Mouse (Mus musculus): ENCODE data around the gene Ctbp2.

Ctbp2 gene

DNA sequence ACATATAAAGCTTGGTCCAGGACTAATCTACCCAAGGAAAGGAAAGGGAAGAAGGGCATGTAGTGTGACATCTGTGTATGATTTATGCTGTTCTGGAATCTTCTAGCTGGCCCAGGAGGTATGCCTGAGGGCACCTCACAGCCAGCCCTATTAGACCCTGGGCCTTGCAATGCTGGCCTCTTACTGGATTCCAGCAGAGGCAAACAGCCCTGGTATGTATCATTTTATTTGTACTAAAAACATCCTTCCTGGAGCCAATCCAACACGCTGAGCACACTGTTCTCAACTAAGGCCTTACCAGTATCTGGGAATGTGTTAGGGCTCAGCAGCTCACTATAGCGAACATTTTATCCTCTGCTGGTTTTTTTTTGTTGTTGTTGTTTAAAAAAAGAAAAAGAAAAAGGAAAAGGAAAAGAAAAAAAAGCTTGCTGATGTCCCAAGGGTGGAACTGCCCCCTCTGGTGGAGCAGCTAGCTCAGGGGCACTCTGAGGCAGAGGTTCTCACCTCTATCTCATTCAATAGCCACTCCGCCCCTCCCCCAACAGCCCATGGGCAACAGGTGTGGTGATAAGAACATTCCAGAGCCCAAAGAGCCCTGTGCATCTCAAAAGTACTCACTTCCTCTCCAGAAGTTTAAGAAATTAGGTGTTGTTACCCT lies 83.3 kb downstream of the Ctbp2 start:
- DNase-seq (ENCODE audit: low read depth), result no peak

DNA sequence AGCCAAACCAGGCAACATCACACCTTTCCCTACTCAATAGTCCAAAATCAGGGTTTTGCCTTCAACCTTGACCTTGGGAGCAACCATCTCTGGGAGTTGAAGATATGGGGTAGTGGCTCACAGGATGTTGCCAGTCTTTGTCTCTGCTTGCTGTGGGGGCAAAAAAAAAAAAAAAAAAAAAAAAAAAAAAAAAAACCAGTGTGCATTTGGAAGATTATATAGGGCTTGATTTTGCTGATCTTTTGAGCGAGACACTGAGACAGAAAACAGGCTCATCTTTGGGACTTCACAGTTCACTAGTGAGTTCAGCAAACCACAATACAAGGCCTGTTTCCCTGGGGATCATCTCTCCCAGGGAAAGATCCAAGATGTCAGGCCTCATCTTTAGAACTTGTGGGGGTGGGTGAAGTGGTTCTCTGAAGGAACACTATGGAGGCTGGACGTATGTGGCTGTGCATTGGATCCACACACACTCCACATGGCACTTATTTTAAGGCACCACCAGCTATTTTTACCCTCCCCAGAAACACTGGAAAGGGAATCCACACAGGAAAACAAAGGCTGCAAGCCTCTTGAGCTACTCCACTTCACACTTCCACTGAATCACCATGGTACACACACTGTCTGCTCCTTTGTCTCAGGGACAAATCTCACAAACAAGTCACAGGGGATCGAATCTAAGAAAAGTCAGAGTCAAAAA lies 84.4 kb downstream of the Ctbp2 start:
- no peak for DNase-seq (ENCODE audit: low read depth)

DNA sequence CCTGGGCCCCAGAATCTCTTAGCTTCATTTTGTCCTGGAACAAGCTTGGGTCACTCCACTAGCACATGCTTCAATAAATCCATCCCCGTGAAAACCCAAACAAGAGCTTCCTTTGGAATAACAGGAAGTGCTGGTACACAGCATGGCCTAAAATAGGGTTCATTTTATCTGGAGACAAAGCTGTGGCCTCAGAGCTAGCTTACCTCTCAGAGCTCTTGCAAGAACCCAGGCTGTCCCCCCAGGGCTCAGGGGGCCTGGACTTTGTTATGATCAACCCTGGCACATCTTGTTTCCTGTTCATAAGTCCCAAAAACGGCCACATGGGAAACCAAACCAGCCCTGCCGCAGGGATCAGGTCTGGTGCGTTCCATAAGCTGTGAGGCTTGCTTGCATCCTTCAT lies 86.5 kb downstream of the Ctbp2 start:
- DNase-seq (ENCODE audit: low read depth), result no peak

- no peak for DNase-seq (ENCODE audit: low read depth)
These were observed 86.9 kb downstream of the Ctbp2 start for GRCm38 (mm10) chr7:133037217-133037616.

GRCm38 (mm10) chr7:133035901-133036300 lies 88.3 kb downstream of the Ctbp2 start:
- DNase-seq (ENCODE audit: low read depth), result no peak

- DNase-seq (ENCODE audit: low read depth), result no peak
These were observed 91.5 kb downstream of the Ctbp2 start for GRCm38 (mm10) chr7:133032589-133033203.

- DNase-seq (ENCODE audit: low read depth), result no peak
These were observed 94.6 kb downstream of the Ctbp2 start for GRCm38 (mm10) chr7:133029496-133030047.

DNA sequence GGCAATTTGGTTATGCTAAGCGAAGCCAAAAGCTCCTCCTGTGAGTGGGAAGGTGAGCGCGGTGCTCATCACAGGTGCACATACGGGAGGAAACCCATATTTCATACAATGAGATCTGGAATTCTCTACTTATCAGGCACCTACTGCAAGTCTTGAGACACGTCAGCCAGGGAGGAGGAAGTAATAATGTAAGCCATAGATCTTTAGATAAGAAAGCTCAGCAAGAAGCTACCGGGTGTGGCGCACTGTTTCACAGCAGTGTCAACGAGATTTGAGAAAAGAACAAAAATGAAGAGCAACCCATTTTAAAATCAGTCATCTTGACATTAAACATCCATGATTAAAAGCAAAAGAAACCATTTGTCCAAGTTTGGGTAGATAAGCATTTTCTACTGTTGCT lies 95.2 kb downstream of the Ctbp2 start:
- DNase-seq (ENCODE audit: low read depth), result no peak

DNA sequence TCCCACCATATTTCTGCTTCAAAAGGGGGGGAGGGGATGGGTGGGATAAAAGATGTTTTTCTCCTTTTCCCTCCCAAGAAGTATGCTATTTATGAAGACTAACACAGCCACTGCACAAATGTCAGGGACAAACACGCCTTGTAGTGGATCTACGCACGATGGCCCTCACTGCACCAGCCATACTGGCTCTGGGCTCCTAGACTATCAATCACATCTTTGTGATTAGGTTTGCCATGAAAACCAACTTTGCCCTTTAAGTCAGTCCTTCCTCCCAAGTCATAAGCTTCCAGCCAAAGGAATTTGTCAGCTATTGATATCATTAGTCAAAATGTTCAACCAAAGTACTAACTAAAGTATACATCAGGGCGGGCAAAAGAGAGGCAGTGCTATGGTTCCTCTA lies 96.2 kb downstream of the Ctbp2 start:
- DNase-seq (ENCODE audit: low read depth), result no peak

DNA sequence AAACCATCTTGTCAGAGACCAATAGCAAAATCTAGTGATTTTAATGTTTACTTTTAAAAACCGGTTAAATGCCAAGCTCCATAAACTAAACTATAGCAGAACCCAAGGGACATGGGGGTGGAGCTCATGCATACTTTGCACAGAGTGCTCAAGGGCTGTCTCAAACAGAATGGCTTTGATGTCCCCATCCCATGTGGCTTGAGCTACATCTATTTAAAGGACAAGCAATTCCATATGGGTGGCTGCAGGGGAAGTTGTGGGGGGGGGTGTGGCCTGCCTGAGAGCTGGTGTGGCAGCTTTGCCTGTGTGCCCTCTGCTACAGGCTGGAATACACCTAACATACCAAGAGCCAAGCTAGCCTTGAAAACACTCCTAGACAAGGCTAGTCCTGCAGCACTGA lies 99.5 kb downstream of the Ctbp2 start:
- DNase-seq (ENCODE audit: low read depth), result no peak

GRCm38 (mm10) chr7:133019481-133020020 lies 104.6 kb downstream of the Ctbp2 start:
- DNase-seq (ENCODE audit: low read depth), result no peak

- no peak for DNase-seq (ENCODE audit: low read depth)
These were observed 105.2 kb downstream of the Ctbp2 start for GRCm38 (mm10) chr7:133018961-133019360.

- DNase-seq (ENCODE audit: low read depth), result no peak
These were observed 108.6 kb downstream of the Ctbp2 start for GRCm38 (mm10) chr7:133015416-133016070.

- no peak for DNase-seq (ENCODE audit: low read depth)
These were observed 109.5 kb downstream of the Ctbp2 start for GRCm38 (mm10) chr7:133014631-133015030.

GRCm38 (mm10) chr7:133013923-133014322 lies 110.2 kb downstream of the Ctbp2 start:
- DNase-seq (ENCODE audit: low read depth), result no peak

- DNase-seq (ENCODE audit: low read depth), result peak; percentile 62
These were observed 111.4 kb downstream of the Ctbp2 start for GRCm38 (mm10) chr7:133012637-133013366.

GRCm38 (mm10) chr7:133011611-133012010 lies 112.5 kb downstream of the Ctbp2 start:
- DNase-seq (ENCODE audit: low read depth), result no peak

DNA sequence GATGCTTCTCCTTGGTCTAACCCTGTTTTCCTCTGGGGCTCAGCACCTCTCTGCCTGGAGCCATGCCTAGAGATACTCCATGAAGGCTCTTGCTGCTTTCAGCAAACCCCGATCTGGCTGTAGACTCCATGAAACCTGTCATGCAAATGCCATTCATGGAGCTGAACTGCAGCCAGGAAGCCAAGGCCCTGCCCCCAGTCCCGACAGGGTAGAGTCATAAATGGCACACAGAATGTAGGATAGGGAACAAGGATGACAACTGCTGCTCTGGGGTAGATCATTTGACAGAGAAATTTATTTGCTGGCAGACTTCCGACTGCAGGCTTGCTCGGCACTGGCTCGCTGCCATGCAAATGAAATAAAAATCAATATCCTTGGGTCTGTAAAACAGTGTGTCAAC lies 113.0 kb downstream of the Ctbp2 start:
- DNase-seq (ENCODE audit: low read depth), result no peak

GRCm38 (mm10) chr7:133010477-133010876 lies 113.7 kb downstream of the Ctbp2 start:
- DNase-seq (ENCODE audit: low read depth), result no peak

DNA sequence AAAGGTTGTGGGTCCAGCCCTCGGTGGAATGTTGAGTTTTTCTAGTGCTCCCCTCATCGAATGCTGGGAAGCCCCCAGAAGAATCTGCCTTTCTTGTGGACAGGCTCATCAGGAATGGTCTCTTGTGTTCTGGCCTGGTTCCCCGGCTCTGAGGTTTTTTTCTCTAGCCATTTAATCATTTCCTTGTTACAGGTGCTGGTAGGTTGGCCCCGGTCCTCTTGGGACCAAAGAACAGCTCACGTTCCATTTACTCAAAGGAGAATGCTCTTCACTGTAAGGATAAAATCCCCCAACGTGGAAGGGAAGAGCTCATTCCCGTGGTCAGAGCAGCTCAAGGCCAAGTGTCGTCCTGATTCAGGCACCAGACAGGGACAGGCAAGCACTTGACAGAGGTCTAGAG lies 114.5 kb downstream of the Ctbp2 start:
- DNase-seq (ENCODE audit: low read depth), result no peak

DNA sequence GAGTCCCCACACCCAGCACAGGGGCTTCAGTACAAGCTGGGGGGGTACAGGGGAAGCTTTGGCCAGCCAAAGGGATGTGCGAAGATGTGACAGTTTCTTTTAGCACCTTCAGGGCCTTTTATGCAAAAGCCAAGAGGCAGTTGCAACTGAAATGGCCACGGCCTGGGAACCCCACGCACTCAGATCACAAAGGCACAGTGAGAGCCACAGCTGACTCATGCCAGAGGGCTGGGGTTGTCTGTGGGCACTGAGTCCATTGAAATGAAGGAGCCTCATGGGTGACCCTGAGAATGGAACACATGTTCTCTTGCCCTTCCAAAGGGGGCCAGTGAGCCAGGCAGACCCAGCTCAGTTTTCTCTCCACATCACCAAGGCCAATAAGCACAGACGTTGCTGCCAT lies 115.5 kb downstream of the Ctbp2 start:
- DNase-seq (ENCODE audit: low read depth), result no peak

- DNase-seq (ENCODE audit: low read depth), result no peak
These were observed 116.8 kb downstream of the Ctbp2 start for GRCm38 (mm10) chr7:133007343-133007742.

All from fibroblast of lung, adult 2 months (primary cell).